Mouse (Mus musculus) kidney, postnatal 0 days (tissue): Measurements from ENCODE around the gene Ube3a. TPM values are rescaled to one million over a fixed set of nuclear protein-coding genes. Genes with fewer than 3 reads are reported as not detected.

Source experiments
- ATAC-seq: fragments of 200-750 bp; cut with Nextera tagmentation; replicated peaks from 2 replicates; pipeline ENCODE4 v1.8.0; 2017; ENCODE audit warnings: low read depth, moderate number of reproducible peaks, moderate TSS enrichment, moderate library complexity; ENCODE audit not compliant: low FRiP score
- DNase-seq: peaks from one replicate; pipeline ENCODE4 v3.0.0-alpha.2; 2016; ENCODE audit warnings: low spot score
- H3K27ac ChIP-seq: fragments of 300-500 bp; sonication (generic); 2 replicates; pipeline ENCODE4 v1.5.1; 2014; ENCODE audit warnings: mild to moderate bottlenecking
- H3K27me3 ChIP-seq: fragments of 300-500 bp; sonication (generic); 2 replicates; pipeline ENCODE4 v1.6.1; 2014; ENCODE audit warnings: low read length, mixed read lengths; ENCODE audit not compliant: insufficient read depth
- H3K36me3 ChIP-seq: fragments of 300-500 bp; sonication (generic); 2 replicates; pipeline ENCODE4 v1.6.1; 2014; ENCODE audit warnings: low read length, mixed read lengths; ENCODE audit not compliant: insufficient read depth
- H3K4me1 ChIP-seq: fragments of 300-500 bp; sonication (generic); replicated peaks from 2 replicates; pipeline ENCODE4 v1.6.1; 2014; ENCODE audit warnings: antibody characterized with exemption, low read length, mixed read lengths; ENCODE audit not compliant: insufficient read depth
- H3K4me2 ChIP-seq: fragments of 300-500 bp; sonication (generic); 2 replicates; pipeline ENCODE4 v1.6.1; 2014; ENCODE audit warnings: mild to moderate bottlenecking, low read length, moderate library complexity, mixed read lengths
- H3K4me3 ChIP-seq: fragments of 300-500 bp; sonication (generic); replicated peaks from 2 replicates; pipeline ENCODE4 v1.5.1; 2014; ENCODE audit warnings: low read depth, low read length
- H3K9ac ChIP-seq: fragments of 300-500 bp; sonication (generic); 2 replicates; pipeline ENCODE4 v1.6.1; 2014; ENCODE audit warnings: low read depth, low read length
- H3K9me3 ChIP-seq: fragments of 300-500 bp; sonication (generic); replicated peaks from 2 replicates; pipeline ENCODE4 v1.6.1; 2016; ENCODE audit warnings: low read length, inconsistent platforms, mixed read lengths
- CTCF ChIP-seq: IDR thresholded peaks from 2 replicates; pipeline ENCODE4 v1.5.1; 2016; ENCODE audit warnings: antibody characterized with exemption, low read depth, mild to moderate bottlenecking, moderate library complexity
- WGBS: fragments of 180-500 bp; shearing (Covaris S2); extraction: QIAGEN DNeasy Blood & Tissue Kit; methylation state at CpG from one replicate; pipeline ENCODE4 v1.1.7; 2014; 5-methylcytosine and 5-hydroxymethylcytosine counted together
- polyA plus RNA-seq: library from polyadenylated mRNA; unstranded; fragments of >200 nt; fragmentation: Nextera tagmentation; extraction: Ambion mirVana; gene quantifications from 2 replicates; pipeline ENCODE4 v1.2.1, GENCODE M21; 2015

Ube3a gene
- polyA plus RNA-seq, 1 experiment from 2014 or later = 132 TPM

DNA sequence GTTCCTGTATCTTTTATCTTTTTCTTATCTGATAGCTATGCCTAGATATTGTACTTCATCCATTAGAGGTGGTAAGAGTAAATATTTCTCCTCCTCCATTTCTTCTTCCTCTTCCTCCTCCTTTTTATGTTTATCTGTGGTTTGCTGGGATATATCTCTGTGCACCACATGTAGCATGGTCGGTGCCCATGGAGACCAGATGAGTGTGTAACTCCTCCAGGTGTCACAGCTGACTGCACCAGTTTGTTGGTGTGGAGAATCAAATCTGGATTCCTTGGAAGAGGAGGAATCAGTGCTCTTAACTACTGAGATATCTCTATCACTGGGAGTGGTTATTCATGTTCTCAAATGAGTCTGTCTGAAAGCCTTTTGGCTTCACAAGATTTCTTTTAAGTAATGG lies 37.0 kb downstream of the Ube3a start:
- Histone ChIP-seq H3K4me3 (no peak overlapping the region), H3K9me3 (no peaks in the 10 kb centered on the region), H3K9ac (no peak overlapping the region), H3K36me3 (no peaks in the 10 kb centered on the region), H3K4me1 (no peaks in the 10 kb centered on the region), H3K4me2 (no peak overlapping the region), H3K27ac (no peak overlapping the region), H3K27me3 (no peaks in the 10 kb centered on the region)
- ATAC-seq (0 out of 2 replicates have a peak, but pooled peaks have one; percentile 49), DNase-seq (no peak)
- WGBS = 38% methylated on average over 1 of the region's 1 CpGs
- no peak for TF ChIP-seq CTCF

DNA sequence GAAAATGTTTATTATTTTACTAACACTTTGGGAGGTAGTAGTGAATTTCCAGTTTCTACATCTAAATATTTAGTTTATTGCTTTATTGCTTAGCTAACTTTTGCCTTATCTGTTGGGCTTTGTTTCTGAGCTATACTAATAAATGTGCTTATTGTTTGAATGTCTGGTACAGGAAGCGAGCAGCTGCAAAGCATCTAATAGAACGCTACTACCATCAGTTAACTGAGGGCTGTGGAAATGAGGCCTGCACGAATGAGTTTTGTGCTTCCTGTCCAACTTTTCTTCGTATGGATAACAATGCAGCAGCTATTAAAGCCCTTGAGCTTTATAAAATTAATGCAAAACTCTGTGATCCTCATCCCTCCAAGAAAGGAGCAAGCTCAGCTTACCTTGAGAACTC lies 43.2 kb downstream of the Ube3a start:
- TF ChIP-seq CTCF = no peak
- H3K27ac ChIP-seq = no peak overlapping the region
- ATAC-seq = no peak

DNA sequence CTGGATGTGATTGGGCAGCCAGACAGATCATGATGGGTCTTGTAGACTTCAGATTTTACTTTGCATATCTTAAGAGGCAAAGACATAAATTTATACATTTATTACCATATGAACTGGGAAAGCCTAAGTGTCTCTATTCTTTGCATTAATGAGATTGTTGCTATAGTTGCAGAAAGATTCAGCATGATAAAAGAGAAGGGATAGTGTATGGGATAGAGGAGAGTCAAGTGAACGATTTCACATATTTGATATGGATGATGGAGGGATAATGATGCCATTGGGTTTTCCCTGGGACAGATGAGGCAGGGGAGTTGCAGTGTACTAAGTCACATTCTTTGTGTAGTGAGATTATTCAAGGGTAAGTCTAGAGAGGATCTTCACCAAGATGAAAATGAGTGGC lies 84.0 kb downstream of the Ube3a start:
- H3K27me3 ChIP-seq = no peaks in the 10 kb centered on the region
- no peak for TF ChIP-seq CTCF
- no peaks in the 10 kb centered on the region for H3K9me3 ChIP-seq
- H3K9ac ChIP-seq = no peak overlapping the region
- no peaks in the 10 kb centered on the region for H3K4me1 ChIP-seq
- ATAC-seq (no peak), DNase-seq (no peak)
- 92% methylated on average over 1 of the region's 1 CpGs for WGBS
- no peak overlapping the region for H3K4me2 ChIP-seq
- H3K4me3 ChIP-seq = no peak overlapping the region
- H3K36me3 ChIP-seq = 0 out of 2 replicates have a peak, but pooled peaks cover 6% of the 10 kb centered on the region
- H3K27ac ChIP-seq = no peak overlapping the region

More for the DNA sequence above, 43.2 kb downstream of the Ube3a start:
- H3K9me3 ChIP-seq = no peaks in the 10 kb centered on the region
- no peaks in the 10 kb centered on the region for H3K4me1 ChIP-seq
- peaks cover 8% of the 10 kb centered on the region; the same call in 1 of the 2 replicates for H3K36me3 ChIP-seq
- H3K9ac ChIP-seq = no peak overlapping the region
- DNase-seq = peak; percentile 57
- 46% methylated on average over 4 of the region's 4 CpGs for WGBS
- H3K27me3 ChIP-seq = no peaks in the 10 kb centered on the region
- no peak overlapping the region for H3K4me3 ChIP-seq
- H3K4me2 ChIP-seq = no peak overlapping the region

DNA sequence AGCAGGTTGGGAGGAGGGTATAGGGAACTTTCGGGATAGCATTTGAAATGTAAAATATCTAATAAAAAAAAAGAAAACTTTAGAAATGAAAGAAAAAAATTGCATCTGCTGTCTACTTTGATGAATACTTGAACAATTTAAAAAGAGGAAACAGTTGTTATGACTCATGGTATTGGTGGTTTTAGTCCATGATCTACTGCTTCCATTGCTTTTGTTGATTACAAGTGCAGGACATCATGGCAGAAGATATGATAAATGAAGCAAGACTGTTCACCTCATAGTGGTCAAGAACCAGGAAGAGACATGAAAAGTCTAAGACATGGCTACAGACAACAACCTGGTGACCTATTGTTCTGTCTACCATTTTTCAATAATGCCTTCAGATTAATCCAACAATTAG lies 94.2 kb downstream of the Ube3a start:
- TF ChIP-seq CTCF = no peak
- no peaks in the 10 kb centered on the region for H3K4me1 ChIP-seq
- ATAC-seq (no peak), DNase-seq (no peak)
- H3K4me3 ChIP-seq = no peak overlapping the region
- no peak overlapping the region for H3K9ac ChIP-seq
- 96% methylated on average over 1 of the region's 1 CpGs for WGBS
- H3K36me3 ChIP-seq = no peaks in the 10 kb centered on the region
- H3K27ac ChIP-seq = no peak overlapping the region
- no peaks in the 10 kb centered on the region for H3K27me3 ChIP-seq
- H3K9me3 ChIP-seq = no peaks in the 10 kb centered on the region
- H3K4me2 ChIP-seq = no peak overlapping the region
